Mouse (Mus musculus) T-helper 2 cell (primary cell): ENCODE results near the gene Fam229b.

Source experiments
- in situ Hi-C: fragments of 300-600 bp; cut with MboI, MseI; formaldehyde crosslinking; loops from one replicate; pipeline ENCODE4 v1.15.1; 2025; ENCODE audit warnings: high pct_unique_total_duplicates

Gene Fam229b

GRCm38 (mm10) chr10:39138761-39139160 lies 5.0 kb upstream of the Fam229b start:
- in situ Hi-C loops, result no loop called here

DNA sequence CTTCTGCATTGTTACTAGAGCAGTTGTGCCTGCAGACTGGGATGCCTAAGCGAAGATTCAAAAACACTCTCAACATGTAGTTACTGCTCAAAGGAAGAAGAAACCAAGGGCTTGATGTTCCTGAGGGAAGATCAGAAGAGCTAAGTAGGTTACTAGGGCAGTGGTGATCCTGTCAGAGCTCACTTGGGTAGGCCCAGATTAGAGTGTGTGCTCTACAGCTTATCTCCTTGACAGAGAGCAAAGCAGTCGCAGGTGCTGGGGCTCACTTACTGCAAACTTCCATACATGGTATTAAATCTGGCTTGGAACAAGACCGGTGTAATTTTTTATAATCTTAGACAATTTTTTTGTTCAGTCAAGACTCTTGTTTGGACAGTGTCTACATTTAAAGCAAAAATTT lies 4.1 kb upstream of the Fam229b start:
- in situ Hi-C loops, result no loop called here

- in situ Hi-C loops, result no loop called here
Measured at GRCm38 (mm10) chr10:39121412-39121811, 12.3 kb downstream of the Fam229b start.

- in situ Hi-C loops, result no loop called here
Measured at GRCm38 (mm10) chr10:39109489-39109874, 24.2 kb downstream of the Fam229b start.

GRCm38 (mm10) chr10:39108837-39109488 lies 24.8 kb downstream of the Fam229b start:
- in situ Hi-C loops, result no loop called here

GRCm38 (mm10) chr10:39106935-39107334 lies 26.8 kb downstream of the Fam229b start:
- in situ Hi-C loops, result no loop called here

DNA sequence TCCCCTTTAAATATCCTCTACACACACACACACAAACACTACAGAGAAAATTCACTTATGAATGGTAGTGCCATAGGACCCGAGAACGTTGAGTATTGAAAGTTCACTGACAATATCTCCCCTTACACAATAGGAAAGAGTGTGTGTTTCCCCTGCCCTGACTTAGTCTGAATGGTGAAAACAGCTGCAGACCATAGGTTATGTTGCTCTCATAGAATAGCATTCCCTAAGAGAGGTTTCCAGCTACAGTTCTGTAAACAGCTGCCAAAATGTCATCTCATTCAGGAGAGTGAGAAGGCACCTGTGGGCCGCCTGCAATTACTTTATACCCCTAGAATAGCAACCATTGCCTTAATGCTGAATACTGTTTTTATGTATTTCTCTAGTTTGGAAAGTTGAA lies 27.3 kb downstream of the Fam229b start:
- in situ Hi-C loops, result no loop called here

GRCm38 (mm10) chr10:39104803-39105449 lies 28.8 kb downstream of the Fam229b start:
- in situ Hi-C loops, result no loop called here

DNA sequence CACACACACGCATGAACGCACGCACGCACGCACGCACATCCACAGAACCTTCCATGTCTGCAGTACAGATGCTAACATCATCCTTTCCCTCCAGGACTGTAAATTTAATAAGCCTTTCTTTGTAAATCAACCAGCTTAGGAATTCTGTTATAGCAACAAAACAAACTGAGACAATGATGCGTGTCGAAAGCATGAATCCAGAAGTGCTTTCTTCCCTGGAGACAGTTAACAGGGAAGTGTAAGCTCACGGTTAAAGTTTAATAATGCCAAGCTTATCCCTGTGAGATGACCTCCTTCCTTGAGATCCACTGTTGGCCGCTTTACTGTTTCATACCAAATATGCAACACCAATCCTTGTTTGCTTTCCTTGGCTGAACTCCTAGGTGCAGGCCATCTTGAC lies 35.0 kb downstream of the Fam229b start:
- in situ Hi-C loops, result no loop called here

- in situ Hi-C loops, result no loop called here
Measured at GRCm38 (mm10) chr10:39096981-39097380, 36.7 kb downstream of the Fam229b start.

GRCm38 (mm10) chr10:39072048-39072447 lies 61.7 kb downstream of the Fam229b start:
- in situ Hi-C loops, result no loop called here
